Mouse (Mus musculus) left cerebral cortex, adult 9 months (tissue): ENCODE measurements around the gene Mzt1.
A peak's percentile ranks its signal among the peaks of the same experiment; 100 is the strongest.
"Not testable (repeated sequence)": the region's sequence is repeated elsewhere in the genome, so short reads cannot be mapped to it uniquely, and the experiment has no call there.

Source experiments
- DNase-seq, 2 experiments: peaks; one replicate each; pipeline ENCODE4 v3.0.0; 2022; ENCODE audit warnings: low spot score in 2 of 2

Mzt1 gene

GRCm38 (mm10) chr14:99046031-99046781 is at the start of gene Mzt1, which contains the start of gene Bora:
Gene Mzt1, minus strand, starts transcription at chr14:99046134.
Gene Bora, plus strand, starts transcription at chr14:99046222.
- DNase-seq: peak; percentile 83 to 93

GRCm38 (mm10) chr14:99088947-99089346 is 43.0 kb upstream of the Mzt1 start:
- DNase-seq: no peak

GRCm38 (mm10) chr14:99071146-99071545 is 25.2 kb upstream of the Mzt1 start:
- no peak for DNase-seq

GRCm38 (mm10) chr14:99063091-99063490 is 17.2 kb upstream of the Mzt1 start:
- DNase-seq: no peak

GRCm38 (mm10) chr14:99060616-99061015 is 14.7 kb upstream of the Mzt1 start:
- DNase-seq: no peak

- DNase-seq: peak in 1 of 2 experiments; percentile 46
Observed at GRCm38 (mm10) chr14:99058959-99059586, 13.1 kb upstream of the Mzt1 start.

GRCm38 (mm10) chr14:99046782-99047181 is 848 bp upstream of the Mzt1 start:
- no peak for DNase-seq

GRCm38 (mm10) chr14:99045378-99046030 is 430 bp downstream of the Mzt1 start:
- DNase-seq: no peak

GRCm38 (mm10) chr14:99044718-99045117 is 1.2 kb downstream of the Mzt1 start:
- DNase-seq: no peak

GRCm38 (mm10) chr14:99044096-99044495 is 1.8 kb downstream of the Mzt1 start:
- DNase-seq: no peak

- no peak for DNase-seq
Observed at GRCm38 (mm10) chr14:99043499-99043898, 2.4 kb downstream of the Mzt1 start.

GRCm38 (mm10) chr14:99041416-99041815 is 4.5 kb downstream of the Mzt1 start:
- no peak for DNase-seq

- DNase-seq: not testable (repeated sequence)
Observed at GRCm38 (mm10) chr14:99039308-99039707, 6.6 kb downstream of the Mzt1 start.

- no peak for DNase-seq
Observed at GRCm38 (mm10) chr14:99037703-99038102, 8.2 kb downstream of the Mzt1 start.

- no peak for DNase-seq
Observed at GRCm38 (mm10) chr14:99036039-99036438, 9.9 kb downstream of the Mzt1 start.

- DNase-seq: not testable (repeated sequence)
Observed at GRCm38 (mm10) chr14:99034851-99035250, 11.1 kb downstream of the Mzt1 start.

- no peak for DNase-seq
Observed at GRCm38 (mm10) chr14:99032596-99032995, 13.3 kb downstream of the Mzt1 start.

GRCm38 (mm10) chr14:99031337-99031873 is 14.5 kb downstream of the Mzt1 start:
- no peak for DNase-seq

- no peak for DNase-seq
Observed at GRCm38 (mm10) chr14:99029987-99030386, 15.9 kb downstream of the Mzt1 start.

GRCm38 (mm10) chr14:99022346-99023086 is 23.4 kb downstream of the Mzt1 start:
- DNase-seq: no peak

- DNase-seq: no peak
Observed at GRCm38 (mm10) chr14:99019136-99019808, 26.7 kb downstream of the Mzt1 start.
